Mouse (Mus musculus): ENCODE measurements at regions not wholly inside any gene's neighbourhood (a gene's known extent, or its start where the extent isn't known, plus 50 kb on each side); places are given as distances from the start of the nearest gene placed in this dataset.

DNA sequence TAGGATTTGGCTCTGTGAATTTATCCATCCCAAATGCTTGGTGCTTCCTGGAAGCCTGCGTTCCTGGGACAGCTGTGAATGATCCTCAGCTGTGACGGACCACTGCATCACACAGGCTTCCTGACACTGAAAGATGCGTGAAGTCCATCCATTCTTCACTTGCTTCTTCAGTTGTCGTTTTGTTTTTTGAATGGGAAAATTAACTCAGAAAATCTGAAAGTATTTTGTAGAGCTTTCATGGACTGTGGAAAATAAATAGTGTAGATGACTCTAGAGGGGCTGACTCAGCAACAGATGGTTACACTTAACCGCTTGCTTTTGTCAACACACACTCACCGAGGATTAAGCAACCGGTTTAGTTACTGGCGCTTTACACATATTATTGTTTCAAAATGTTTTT lies 272.0 kb downstream of the Pcdh18 start:
- Histone ChIP-seq H3K4me2 (no peak overlapping the region), H3K4me3 (no peak overlapping the region), H3K27ac (no peak overlapping the region), H3K4me1 (0 out of 2 replicates have a peak, but pooled peaks cover 2% of the 10 kb centered on the region), H3K9me3 (no peaks in the 10 kb centered on the region), H3K27me3 (no peaks in the 10 kb centered on the region), H3K36me3 (no peaks in the 10 kb centered on the region), H3K9ac (no peak overlapping the region)
- WGBS: 37% methylated on average over 8 of the region's 8 CpGs
- peak; percentile 89; the same call in 1 of the 2 replicates for ATAC-seq (ENCODE audit: borderline replicate concordance, extremely low read depth, low FRiP score, low TSS enrichment)
